Mouse (Mus musculus) effector memory CD4-positive, alpha-beta T cell, adult 5 months (primary cell): ENCODE measurements around the gene Nrp1. TPM values are rescaled to one million over a fixed set of nuclear protein-coding genes. Genes with fewer than 3 reads are reported as not detected.

Experiments used
- polyA plus RNA-seq: library from polyadenylated mRNA; unstranded; fragments of 100-300 nt; shearing (Covaris generic); gene quantifications from one replicate; pipeline ENCODE4 v1.2.1, GENCODE M21; 2017

The Nrp1 gene
- 59.1 TPM for polyA plus RNA-seq

GRCm38 (mm10) chr8:128358406-128358755 is at the start of gene Nrp1:
Gene Nrp1 (plus strand): TSS chr8:128358604.

